Mouse (Mus musculus): ENCODE measurements around the gene Farp2.

Farp2 gene

GRCm38 (mm10) chr1:93563224-93563623, 51.3 kb downstream of the Farp2 start:
- no peak for DNase-seq (ENCODE audit: low spot score)

GRCm38 (mm10) chr1:93563649-93564048, 51.8 kb downstream of the Farp2 start:
- DNase-seq (ENCODE audit: low spot score): no peak

GRCm38 (mm10) chr1:93564781-93565180, 52.9 kb downstream of the Farp2 start:
- no peak for DNase-seq (ENCODE audit: low spot score)

GRCm38 (mm10) chr1:93567013-93567412, 55.1 kb downstream of the Farp2 start:
- no peak for DNase-seq (ENCODE audit: low spot score)

- DNase-seq (ENCODE audit: low spot score): no peak
Observed at GRCm38 (mm10) chr1:93567717-93568497, 56.0 kb downstream of the Farp2 start.

GRCm38 (mm10) chr1:93577066-93577465, 65.2 kb downstream of the Farp2 start:
- DNase-seq (ENCODE audit: low spot score): no peak

GRCm38 (mm10) chr1:93577861-93578260, 66.0 kb downstream of the Farp2 start:
- peak; percentile 29 for DNase-seq (ENCODE audit: low spot score)

GRCm38 (mm10) chr1:93581545-93581944, 69.7 kb downstream of the Farp2 start:
- no peak for DNase-seq (ENCODE audit: low spot score)

- no peak for DNase-seq (ENCODE audit: low spot score)
Observed at GRCm38 (mm10) chr1:93588346-93588745, 76.5 kb downstream of the Farp2 start.

- DNase-seq (ENCODE audit: low spot score): no peak
Observed at GRCm38 (mm10) chr1:93593960-93594359, 82.1 kb downstream of the Farp2 start.

GRCm38 (mm10) chr1:93595916-93596315, 84.0 kb downstream of the Farp2 start:
- no peak for DNase-seq (ENCODE audit: low spot score)

- DNase-seq (ENCODE audit: low spot score): no peak
Observed at GRCm38 (mm10) chr1:93602911-93603310, 91.0 kb downstream of the Farp2 start.

- no peak for DNase-seq (ENCODE audit: low spot score)
Observed at GRCm38 (mm10) chr1:93603921-93604320, 92.0 kb downstream of the Farp2 start.

GRCm38 (mm10) chr1:93607090-93608083, 95.5 kb downstream of the Farp2 start:
- no peak for DNase-seq (ENCODE audit: low spot score)

GRCm38 (mm10) chr1:93608696-93609245, 96.9 kb downstream of the Farp2 start:
- no peak for DNase-seq (ENCODE audit: low spot score)

GRCm38 (mm10) chr1:93609762-93610161, 97.9 kb downstream of the Farp2 start:
- DNase-seq (ENCODE audit: low spot score): no peak

- DNase-seq (ENCODE audit: low spot score): no peak
Observed at GRCm38 (mm10) chr1:93618059-93618748, 106.3 kb downstream of the Farp2 start.

- DNase-seq (ENCODE audit: low spot score): no peak
Observed at GRCm38 (mm10) chr1:93618948-93619347, 107.1 kb downstream of the Farp2 start.

- no peak for DNase-seq (ENCODE audit: low spot score)
Observed at GRCm38 (mm10) chr1:93624502-93624901, 112.6 kb downstream of the Farp2 start.

- DNase-seq (ENCODE audit: low spot score): no peak
Observed at GRCm38 (mm10) chr1:93630796-93631195, 118.9 kb downstream of the Farp2 start.

GRCm38 (mm10) chr1:93632723-93633122, 120.8 kb downstream of the Farp2 start:
- DNase-seq (ENCODE audit: low spot score): no peak

- DNase-seq (ENCODE audit: low spot score): peak; percentile 41
Observed at GRCm38 (mm10) chr1:93634481-93634891, 122.6 kb downstream of the Farp2 start.

Data from layer of hippocampus, adult 9-10 months (tissue).